Mouse (Mus musculus) spleen, adult 2 months (tissue): Measurements from ENCODE around the gene Txn2. TPM values are rescaled to one million over a fixed set of nuclear protein-coding genes. Genes with fewer than 3 reads are reported as not detected.

ENCODE experiments used
- DNase-seq, 2 experiments: peaks; one replicate each; pipeline versions ENCODE4 v3.0.0 to v3.0.0-alpha.2; 2012 to 2021; ENCODE audit warnings: low spot score in 2 of 2, low read depth in 1 of 2
- H3K27ac ChIP-seq: fragments of 200-500 bp; 2 replicates; pipeline ENCODE4 v1.5.1; 2012; ENCODE audit warnings: low read length, inconsistent platforms; ENCODE audit not compliant: insufficient read depth
- H3K27me3 ChIP-seq: fragments of 200-500 bp; 2 replicates; pipeline ENCODE4 v1.6.1; 2012; ENCODE audit warnings: mild to moderate bottlenecking, moderate library complexity, low read length, inconsistent platforms; ENCODE audit not compliant: control insufficient read depth, insufficient read depth
- H3K36me3 ChIP-seq: fragments of 200-500 bp; 2 replicates; pipeline ENCODE4 v1.6.1; 2012; ENCODE audit warnings: mild to moderate bottlenecking, low read length, inconsistent platforms; ENCODE audit not compliant: control insufficient read depth, insufficient read depth
- H3K4me1 ChIP-seq: fragments of 200-500 bp; 2 replicates; pipeline ENCODE4 v1.6.1; 2011; ENCODE audit warnings: inconsistent platforms; ENCODE audit not compliant: control insufficient read depth, insufficient read depth, insufficient read length
- H3K4me3 ChIP-seq: fragments of 200-500 bp; 2 replicates; pipeline ENCODE4 v1.5.1; 2011; ENCODE audit warnings: mild to moderate bottlenecking, inconsistent platforms; ENCODE audit not compliant: insufficient read depth, insufficient read length; ENCODE audit errors: extremely low read depth
- CTCF ChIP-seq: fragments of 200-500 bp; IDR thresholded peaks from 2 replicates; pipeline ENCODE4 v1.5.1; 2011; ENCODE audit warnings: mild to moderate bottlenecking, inconsistent platforms; ENCODE audit not compliant: insufficient read depth, insufficient read length, insufficient replicate concordance; ENCODE audit errors: extremely low read depth
- POLR2A ChIP-seq: fragments of 200-500 bp; IDR thresholded peaks from 2 replicates; pipeline ENCODE4 v1.6.1; 2011; ENCODE audit warnings: low read depth, low read length, inconsistent platforms
- WGBS: fragments of 180-500 bp; shearing (Covaris S2); methylation state at CpG from one replicate; pipeline ENCODE4 v1.1.7; 2018; 5-methylcytosine and 5-hydroxymethylcytosine counted together
- polyA plus RNA-seq: library from polyadenylated mRNA; depleted of rRNA; stranded (reverse); fragments of >200 nt; gene quantifications from 2 replicates; pipeline ENCODE4 v1.2.3, GENCODE M21; 2012

Txn2 gene
- polyA plus RNA-seq, 1 experiment, result 115 TPM

- Histone ChIP-seq H3K4me3 (no peak overlapping the region), H3K27ac (no peak overlapping the region), H3K27me3 (no peaks in the 10 kb centered on the region), H3K36me3 (peaks cover 32% of the 10 kb centered on the region), H3K4me1 (no peaks in the 10 kb centered on the region)
- no peak for TF ChIP-seq CTCF
- TF ChIP-seq POLR2A, result no peak
- no peak for DNase-seq
- WGBS, result 90% methylated on average over 12 of the region's 12 CpGs
These were observed 9.4 kb downstream of the Txn2 start for GRCm38 (mm10) chr15:77919441-77919840.

GRCm38 (mm10) chr15:77916851-77917544, 11.8 kb downstream of the Txn2 start:
- Histone ChIP-seq H3K4me3 (no peak overlapping the region), H3K4me1 (no peaks in the 10 kb centered on the region), H3K27ac (no peak overlapping the region), H3K27me3 (no peaks in the 10 kb centered on the region), H3K36me3 (peaks cover 14% of the 10 kb centered on the region)
- no peak for TF ChIP-seq POLR2A
- peak; percentile 91; the same call in 1 of the 2 replicates for TF ChIP-seq CTCF
- DNase-seq, result peak; percentile 31 to 81
- 37% methylated on average over 8 of the region's 8 CpGs for WGBS

- no peaks in the 10 kb centered on the region for H3K27me3 ChIP-seq
- peaks cover 6% of the 10 kb centered on the region for H3K36me3 ChIP-seq
- H3K27ac ChIP-seq, result no peak overlapping the region
- no peak for TF ChIP-seq CTCF
- WGBS, result 95% methylated on average over 4 of the region's 4 CpGs
- DNase-seq, result no peak
- no peaks in the 10 kb centered on the region for H3K4me1 ChIP-seq
- no peak overlapping the region for H3K4me3 ChIP-seq
These were observed 13.5 kb downstream of the Txn2 start for GRCm38 (mm10) chr15:77915287-77915686.

- no peak for DNase-seq
- H3K27ac ChIP-seq, result no peak overlapping the region
- no peaks in the 10 kb centered on the region for H3K27me3 ChIP-seq
- TF ChIP-seq POLR2A, result no peak
- no peak for TF ChIP-seq CTCF
- no peak overlapping the region for H3K4me3 ChIP-seq
- H3K4me1 ChIP-seq, result no peaks in the 10 kb centered on the region
- 100% methylated on average over 3 of the region's 3 CpGs for WGBS
- peaks cover 5% of the 10 kb centered on the region for H3K36me3 ChIP-seq
These were observed 14.3 kb downstream of the Txn2 start for GRCm38 (mm10) chr15:77914507-77914906.

- 87% methylated on average over 8 of the region's 8 CpGs for WGBS
- TF ChIP-seq CTCF (no peak), POLR2A (no peak)
- no peaks in the 10 kb centered on the region for H3K27me3 ChIP-seq
- H3K4me1 ChIP-seq, result no peaks in the 10 kb centered on the region
- H3K4me3 ChIP-seq, result no peak overlapping the region
- H3K27ac ChIP-seq, result peak overlapping the region; percentile 19; the same call in 1 of the 2 replicates
- H3K36me3 ChIP-seq, result peaks cover 4% of the 10 kb centered on the region; the same call in 1 of the 2 replicates
- DNase-seq, result no peak
These were observed 15.8 kb downstream of the Txn2 start for GRCm38 (mm10) chr15:77913054-77913453.

GRCm38 (mm10) chr15:77912585-77912984, 16.2 kb downstream of the Txn2 start:
- peaks cover 4% of the 10 kb centered on the region; the same call in 1 of the 2 replicates for H3K36me3 ChIP-seq
- no peaks in the 10 kb centered on the region for H3K4me1 ChIP-seq
- no peak for DNase-seq
- peak overlapping the region; percentile 37; the same call in 1 of the 2 replicates for H3K27ac ChIP-seq
- TF ChIP-seq POLR2A (no peak), CTCF (no peak)
- H3K4me3 ChIP-seq, result no peak overlapping the region
- no peaks in the 10 kb centered on the region for H3K27me3 ChIP-seq
- 82% methylated on average over 7 of the region's 7 CpGs for WGBS

GRCm38 (mm10) chr15:77912048-77912447, 16.8 kb downstream of the Txn2 start:
- H3K36me3 ChIP-seq, result peaks cover 4% of the 10 kb centered on the region; the same call in 1 of the 2 replicates
- WGBS, result 92% methylated on average over 5 of the region's 5 CpGs
- DNase-seq, result no peak
- H3K4me3 ChIP-seq, result no peak overlapping the region
- no peaks in the 10 kb centered on the region for H3K27me3 ChIP-seq
- H3K27ac ChIP-seq, result peak overlapping the region; percentile 37; the same call in 1 of the 2 replicates
- no peaks in the 10 kb centered on the region for H3K4me1 ChIP-seq
- TF ChIP-seq POLR2A, result no peak
- no peak for TF ChIP-seq CTCF
